Comparison of ENCODE assay signal across 12 mouse cellular contexts in genomic region chr7:80636288-80636952, GRCm38 (mm10). TPM values are rescaled to one million over a fixed set of nuclear protein-coding genes. Genes with fewer than 3 reads are reported as not detected.
DNase-seq lines count a peak whose midpoint lies in the region; ATAC-seq and TF ChIP-seq lines count a peak whose summit lies in the region.
"Had no signal": no experiment of that assay in that cellular context is flagged by ENCODE, and none has a peak within 500 bp of the region (broad histone marks: within the 10 kb centered on the region; RNA-seq: fewer than 3 reads in every experiment).

No protein-coding gene starts in this region.

- no peaks in the 10 kb centered on the region for H3K9me3 ChIP-seq in kidney, embryonic 15.5 days (replicated peaks)
- no peaks in the 10 kb centered on the region for H3K9me3 ChIP-seq in MEL (replicated peaks; ENCODE audit: insufficient read depth, low read length)

- H3K4me2 ChIP-seq in kidney, embryonic 15.5 days = no peak overlapping the region
- H3K4me2 ChIP-seq: midbrain, embryonic 11.5 days had no signal

- no peak for TF ChIP-seq POLR2A in MEL (IDR thresholded peaks at IDR 0.05; ENCODE audit: control insufficient read depth in 1 of 2, insufficient read depth in 1 of 2, low read depth in 1 of 2, low read length in 2 of 2, poor library complexity in 1 of 2)

- no peak overlapping the region for H3K9ac ChIP-seq in kidney, embryonic 15.5 days
- H3K9ac ChIP-seq in MEL (ENCODE audit: control insufficient read depth, low read depth, low read length, poor library complexity, severe bottlenecking) = peak overlapping the region; percentile 16

- H3K36me3 ChIP-seq in kidney, embryonic 15.5 days = no peaks in the 10 kb centered on the region
- H3K36me3 ChIP-seq in MEL (ENCODE audit: control insufficient read depth in 1 of 2, insufficient read depth in 2 of 2, low read length in 2 of 2) = peaks cover 0 to 38% of the 10 kb centered on the region in 2 experiments; a peak in 2 of 4 replicates

- no peaks in the 10 kb centered on the region for H3K27me3 ChIP-seq in kidney, embryonic 15.5 days
- H3K27me3 ChIP-seq in MEL (ENCODE audit: control insufficient read depth in 1 of 2, insufficient read depth in 2 of 2, low read length in 2 of 2) = no peaks in the 10 kb centered on the region

- ATAC-seq in kidney, embryonic 15.5 days (replicated peaks; ENCODE audit: low FRiP score) = no peak
- peak; percentile 19; the same call in 1 of the 2 replicates for ATAC-seq in megakaryocyte, adult 5-6 weeks (ENCODE audit: poor library complexity, severe bottlenecking)

- DNase-seq in gastrocnemius, adult 2 months = no peak
- DNase-seq in gastrocnemius, adult 8-10 months (ENCODE audit: low spot score in 2 of 2) = no peak
- no peak for DNase-seq in kidney, postnatal 14 days
- peak; percentile 65 for DNase-seq in MEL (ENCODE audit: low read depth, low spot score)
- no peak for DNase-seq in right cerebral cortex, postnatal 36 days (ENCODE audit: low spot score in 2 of 2)
- DNase-seq in urinary bladder, adult 2 months (ENCODE audit: low spot score) = no peak
- DNase-seq: adrenal gland, postnatal 36 days; B cell, adult 2 months; kidney, adult 11 months had no signal

- peak overlapping the region; percentile 29 for H3K4me3 ChIP-seq in gastrocnemius, adult 2 months
- no peak overlapping the region for H3K4me3 ChIP-seq in kidney, embryonic 15.5 days (replicated peaks)
- H3K4me3 ChIP-seq in MEL (ENCODE audit: control insufficient read depth in 1 of 2, insufficient read depth in 1 of 2, low read depth in 2 of 2, low read length in 2 of 2) = peak overlapping the region; percentile 3 to 10; a peak in 1 of 4 replicates

- intact Hi-C loops in gastrocnemius, adult 2 months (cut with DNase I) = loop anchor here (5.0 kb wide), 1 partner anchor 51 kb away; the partner anchor contains the start of gene Crtc3

- 43% methylated on average over 17 of the region's 17 CpGs for WGBS in kidney, embryonic 15.5 days

- TF ChIP-seq CTCF in gastrocnemius, adult 2 months (IDR thresholded peaks at IDR 0.05) = no peak
- TF ChIP-seq CTCF in MEL (IDR thresholded peaks at IDR 0.05 in 2 of 3, conservative IDR thresholded peaks at IDR 0.05 in 1 of 3; ENCODE audit: control insufficient read depth in 1 of 3, insufficient read depth in 1 of 3, low read depth in 2 of 3, low read length in 3 of 3, poor library complexity in 1 of 3, severe bottlenecking in 1 of 3) = no peak

- no peak for TF ChIP-seq RAD21 in MEL (IDR thresholded peaks at IDR 0.05; ENCODE audit: low read depth, low read length)

- TF ChIP-seq EP300 in MEL (IDR thresholded peaks at IDR 0.05; ENCODE audit: low read depth in 1 of 2, low read length in 2 of 2) = peak; percentile 59 to 78

- H3K4me1 ChIP-seq in kidney, embryonic 15.5 days = peaks cover 63% of the 10 kb centered on the region
- peaks cover 22 to 38% of the 10 kb centered on the region in 2 experiments for H3K4me1 ChIP-seq in MEL (ENCODE audit: control insufficient read depth in 1 of 2, insufficient read depth in 2 of 2, low read length in 2 of 2)

- H3K79me2 ChIP-seq in MEL (ENCODE audit: control insufficient read depth, insufficient read depth, low read length, poor library complexity) = no peaks in the 10 kb centered on the region

- H3K27ac ChIP-seq in gastrocnemius, adult 2 months = peak overlapping the region; percentile 84
- H3K27ac ChIP-seq in kidney, embryonic 15.5 days = peak overlapping the region; percentile 41; the same call in 1 of the 2 replicates
- peak overlapping the region; percentile 51 for H3K27ac ChIP-seq in MEL (ENCODE audit: control insufficient read depth, low read depth, low read length)

TF ChIP-seq in MEL, 35 proteins besides CTCF, POLR2A, EP300 and RAD21:
- 0 out of 2 replicates have a peak, but pooled peaks have one; percentile 53 for TF ChIP-seq MYC (IDR thresholded peaks at IDR 0.05; ENCODE audit: low read depth, low read length)
- peak; percentile 84 for TF ChIP-seq MAX (IDR thresholded peaks at IDR 0.05; ENCODE audit: low read length)
- TF ChIP-seq KAT2A (conservative IDR thresholded peaks at IDR 0.05; ENCODE audit: low read depth, low read length) = no peak
- TF ChIP-seq RCOR1 (IDR thresholded peaks at IDR 0.05; ENCODE audit: low read depth, low read length) = peak; percentile 39; the same call in 1 of the 2 replicates
- peak; percentile 64 for TF ChIP-seq USF1 (IDR thresholded peaks at IDR 0.05; ENCODE audit: low read depth, low read length)
- TF ChIP-seq TAL1 (IDR thresholded peaks at IDR 0.05; ENCODE audit: low read length) = no peak
- TF ChIP-seq NRF1 (IDR thresholded peaks at IDR 0.05; ENCODE audit: insufficient read depth, low read depth, low read length, poor library complexity, severe bottlenecking) = no peak
- no peak for TF ChIP-seq ELF1 (IDR thresholded peaks at IDR 0.05; ENCODE audit: low read depth, low read length)
- TF ChIP-seq MXI1 (IDR thresholded peaks at IDR 0.05; ENCODE audit: low read depth, low read length) = peak; percentile 70; the same call in 1 of the 2 replicates
- peak; percentile 38; the same call in 1 of the 2 replicates for TF ChIP-seq TCF12 (IDR thresholded peaks at IDR 0.05; ENCODE audit: low read depth, low read length)
- TF ChIP-seq CHD1 (IDR thresholded peaks at IDR 0.05; ENCODE audit: low read depth, low read length) = no peak
- no peak for TF ChIP-seq CHD2 (IDR thresholded peaks at IDR 0.05; ENCODE audit: low read length)
- TF ChIP-seq BHLHE40 (IDR thresholded peaks at IDR 0.05; ENCODE audit: borderline replicate concordance, low read depth, low read length) = peak; percentile 53; the same call in 1 of the 2 replicates
- peak; percentile 46; the same call in 1 of the 2 replicates for TF ChIP-seq TBP (IDR thresholded peaks at IDR 0.05; ENCODE audit: low read depth, low read length)
- TF ChIP-seq E2F4 (IDR thresholded peaks at IDR 0.05; ENCODE audit: borderline replicate concordance, low read depth, low read length) = no peak
- peak; percentile 58 for TF ChIP-seq SIN3A (IDR thresholded peaks at IDR 0.05; ENCODE audit: low read length)
- no peak for TF ChIP-seq GABPA (IDR thresholded peaks at IDR 0.05; ENCODE audit: low read depth, low read length)

RNA-seq across cellular contexts. Expression of gene Crtc3, which starts 52.3 kb away (rescaled TPM):
- 10 to 100 TPM; 12.0 to 13.1 TPM for total RNA-seq in gastrocnemius, adult 2 months (2021)
- 10 to 100 TPM in 3 of 4 experiments, 1 to 10 TPM in 1; 8.9 to 11.6 (median 11.4) TPM for total RNA-seq in gastrocnemius, adult 8-10 months (2022)
- 20.6 and 21.9 TPM in 2 replicates for polyA plus RNA-seq in kidney, embryonic 15.5 days (2015; fragmentation: Nextera tagmentation; extraction: Ambion mirVana)
- total RNA-seq in MEL (2012; rRNA removed) = 4.2 and 5.0 TPM in 2 replicates
- 10 to 100 TPM in 1 of 2 experiments, not detected in 1; 15.8 TPM for polyA plus RNA-seq in MEL (2012; ENCODE audit: insufficient read depth in 1 of 2, insufficient read length in 2 of 2, low read depth in 1 of 2, low replicate concordance in 2 of 2, missing spikeins in 1 of 2)
- total RNA-seq in megakaryocyte, adult 5-6 weeks (2015) = 21.3 and 26.9 TPM in 2 replicates
- total RNA-seq in megakaryocyte, adult 5-6 weeks (2017) = 12.5 and 13.0 TPM in 2 replicates
- 12.0 and 16.4 TPM in 2 replicates for polyA plus RNA-seq in urinary bladder, adult 2 months (2012; rRNA removed)
